In the genomic region with DNA sequence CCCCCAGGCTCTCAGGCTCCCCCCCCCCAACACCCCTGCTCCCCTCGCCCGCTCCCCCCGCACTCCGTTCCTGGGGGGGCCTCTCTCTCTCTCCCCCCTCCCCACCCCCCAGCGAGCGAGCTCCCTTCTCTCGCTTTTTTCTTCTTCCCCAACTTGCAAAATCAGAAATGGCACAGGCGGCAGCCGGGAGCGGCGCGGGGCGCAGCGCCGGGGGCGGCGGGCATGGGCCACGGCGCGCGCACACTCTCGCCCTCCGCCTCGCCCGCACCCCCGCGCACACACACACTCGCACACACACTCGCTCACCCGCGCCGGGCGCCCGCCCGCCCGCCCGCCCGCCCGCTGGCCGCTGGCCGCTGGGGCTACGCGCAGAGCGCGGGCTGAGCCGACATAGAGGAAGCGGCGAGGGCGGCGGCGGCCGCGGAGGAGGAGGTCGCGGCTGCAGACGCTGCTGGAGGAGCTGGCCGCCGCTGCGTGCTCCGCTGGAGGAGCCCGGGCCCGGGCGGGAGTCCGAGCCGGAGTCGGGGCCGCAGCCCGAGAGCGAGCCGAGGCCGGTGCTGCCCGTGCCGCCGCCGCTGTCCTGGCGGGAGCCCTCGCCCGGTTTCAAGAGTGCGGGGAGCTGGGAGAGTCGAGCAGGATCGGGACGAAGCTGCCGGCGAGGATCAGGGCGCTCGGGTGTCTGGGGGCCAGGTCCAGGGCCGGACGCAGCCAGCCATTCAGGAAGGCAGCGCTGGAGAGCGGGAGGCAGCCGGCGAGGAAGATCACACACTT, we compare ENCODE assay signal across 8 mouse cellular contexts. TPM values are rescaled to one million over a fixed set of nuclear protein-coding genes. Genes with fewer than 3 reads are reported as not detected.
DNase-seq lines count a peak whose midpoint lies in the region; ATAC-seq lines count a peak whose summit lies in the region.

No protein-coding gene starts in this region.

- no peaks in the 10 kb centered on the region for H3K36me3 ChIP-seq in heart, embryonic 15.5 days
- peaks cover 13% of the 10 kb centered on the region for H3K36me3 ChIP-seq in midbrain, embryonic 12.5 days

- ATAC-seq in heart, embryonic 15.5 days (replicated peaks; ENCODE audit: insufficient number of reproducible peaks, insufficient read depth, low FRiP score, low read depth), result peak; percentile 10; the same call in 1 of the 2 replicates
- ATAC-seq in midbrain, embryonic 12.5 days (ENCODE audit: low FRiP score, low read depth), result peak; percentile 8

- peak overlapping the region; percentile 93 for H3K27ac ChIP-seq in heart, embryonic 15.5 days
- peak overlapping the region; percentile 100 for H3K27ac ChIP-seq in midbrain, embryonic 12.5 days (replicated peaks)

- under 1% methylated on average over 88 of the region's 92 CpGs for WGBS in heart, embryonic 15.5 days
- WGBS in midbrain, embryonic 12.5 days, result under 1% methylated on average over 55 of the region's 92 CpGs

- intact Hi-C loops in heart, postnatal 25 days (cut with DNase I), result no loop called here

- peak overlapping the region; percentile 94 for H3K4me2 ChIP-seq in heart, embryonic 15.5 days
- peak overlapping the region; percentile 77 for H3K4me2 ChIP-seq in midbrain, embryonic 12.5 days (replicated peaks)

- H3K4me3 ChIP-seq in heart, embryonic 15.5 days, result peak overlapping the region; percentile 85
- peak overlapping the region; percentile 93 for H3K4me3 ChIP-seq in midbrain, embryonic 12.5 days

- DNase-seq in heart, adult 18-20 months, result peak; percentile 54 to 66
- no peak for DNase-seq in heart, postnatal 25 days (ENCODE audit: low spot score)
- DNase-seq in Muller cell, postnatal 12 days (ENCODE audit: inconsistent ontology term), result peak; percentile 79
- DNase-seq in embryo, embryonic 10.5 days (ENCODE audit: low spot score), result peak; percentile 58
- DNase-seq in layer of hippocampus, postnatal 10 days (ENCODE audit: low spot score in 2 of 2), result peak; percentile 53 to 71
- DNase-seq in frontal cortex, adult 2 months (ENCODE audit: extremely low spot score in 1 of 2, low spot score in 1 of 2), result no peak

- H3K9me3 ChIP-seq in heart, embryonic 15.5 days (replicated peaks), result no peaks in the 10 kb centered on the region
- H3K9me3 ChIP-seq in midbrain, embryonic 12.5 days, result no peaks in the 10 kb centered on the region

- H3K9ac ChIP-seq in heart, embryonic 15.5 days, result peak overlapping the region; percentile 83
- H3K9ac ChIP-seq in midbrain, embryonic 12.5 days (replicated peaks), result peak overlapping the region; percentile 100

- peaks cover 31% of the 10 kb centered on the region for H3K4me1 ChIP-seq in heart, embryonic 15.5 days (replicated peaks)
- H3K4me1 ChIP-seq in midbrain, embryonic 12.5 days, result peaks cover 2% of the 10 kb centered on the region

- H3K27me3 ChIP-seq in heart, embryonic 15.5 days, result peaks cover 47% of the 10 kb centered on the region
- peaks cover 11% of the 10 kb centered on the region for H3K27me3 ChIP-seq in midbrain, embryonic 12.5 days

RNA-seq across cellular contexts. Expression of a gene that starts 0.5 kb away (rescaled TPM):
- 1 to 10 TPM; 2.1 to 2.6 TPM for total RNA-seq in heart, adult 18-20 months (2021)
- total RNA-seq in heart, postnatal 25 days (2021), result 1 to 10 TPM; 2.3 to 2.9 TPM
- polyA plus RNA-seq in heart, embryonic 15.5 days (2015; fragmentation: Nextera tagmentation; extraction: Ambion mirVana), result 3.2 and 4.5 TPM in 2 replicates
- 100 to 1,000 TPM; 108 to 121 TPM for total RNA-seq in layer of hippocampus, postnatal 10 days (2021)
- 62.3 and 84.1 TPM in 2 replicates for polyA plus RNA-seq in midbrain, embryonic 12.5 days (2016; fragmentation: Nextera tagmentation; extraction: Ambion mirVana)
- 115 and 123 TPM in 2 replicates for polyA plus RNA-seq in frontal cortex, adult 2 months (2012; rRNA removed)

Comparison
In these comparisons a context has a peak if more than half of its experiments do, and no peak if none do; other contexts are left out.
1. DNase-seq: peak in heart, adult 18-20 months (2 of 2), Muller cell, postnatal 12 days (single experiment), embryo, embryonic 10.5 days (single experiment) and layer of hippocampus, postnatal 10 days (2 of 2); none in heart, postnatal 25 days (single experiment) and frontal cortex, adult 2 months (0 of 2).
2. RNA of a gene that starts 0.5 kb away (total RNA-seq): 108 to 121 TPM in layer of hippocampus, postnatal 10 days; 2.3 to 2.9 TPM in heart, postnatal 25 days and 2.1 to 2.6 TPM in heart, adult 18-20 months; every median in the first group is over 10 times any median in the second.